Mouse (Mus musculus) central nervous system, embryonic 18 days (tissue): Measurements from ENCODE around the gene Hoxd1. TPM values are rescaled to one million over a fixed set of nuclear protein-coding genes. Genes with fewer than 3 reads are reported as not detected.

Experiments used
- polyA plus RNA-seq: library from polyadenylated mRNA; depleted of rRNA; stranded (reverse); fragments of >200 nt; gene quantifications from 2 replicates; pipeline ENCODE4 v1.2.3, GENCODE M21; 2012; rRNA removed

Gene Hoxd1
- polyA plus RNA-seq: 0.66 TPM in 1 of 2 replicates, not detected in the other

DNA sequence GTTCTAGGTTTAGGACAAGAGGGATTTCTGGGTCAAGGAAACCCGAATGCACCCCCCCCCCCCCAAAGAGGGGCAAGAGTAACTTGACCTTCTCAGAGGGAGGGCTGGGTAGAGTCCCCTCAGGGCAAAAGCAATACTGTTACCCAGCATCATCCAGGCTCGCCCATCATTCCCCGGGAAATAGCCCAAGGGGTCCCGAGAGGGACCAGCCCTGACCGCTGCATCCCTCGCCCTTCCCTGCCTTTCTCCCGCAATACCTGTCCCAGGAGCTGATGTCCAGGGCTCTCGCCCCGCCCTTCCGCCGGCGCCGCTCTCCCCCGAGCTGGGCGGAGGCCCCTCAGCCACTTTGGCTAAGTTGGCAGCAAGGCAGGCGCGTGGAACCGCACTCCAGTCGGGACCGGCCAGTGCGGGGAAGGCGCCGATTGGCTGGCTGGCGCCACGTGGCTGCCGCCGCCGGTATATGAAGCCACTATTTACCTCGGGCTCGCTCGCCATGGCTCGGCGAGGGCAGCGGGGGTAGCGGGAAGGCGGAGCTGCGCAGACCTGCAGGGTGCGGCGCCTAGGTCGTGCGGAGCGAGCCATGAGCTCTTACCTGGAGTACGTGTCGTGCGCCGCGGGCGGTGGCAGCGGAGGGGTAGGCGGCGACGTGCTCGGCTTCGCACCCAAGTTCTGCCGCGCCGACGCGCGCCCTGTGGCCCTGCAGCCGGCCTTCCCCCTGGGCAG is at the start of gene Hoxd1:
Gene Hoxd1, plus strand, starts transcription at position 459 of the 723 bp plus-strand sequence.

DNA sequence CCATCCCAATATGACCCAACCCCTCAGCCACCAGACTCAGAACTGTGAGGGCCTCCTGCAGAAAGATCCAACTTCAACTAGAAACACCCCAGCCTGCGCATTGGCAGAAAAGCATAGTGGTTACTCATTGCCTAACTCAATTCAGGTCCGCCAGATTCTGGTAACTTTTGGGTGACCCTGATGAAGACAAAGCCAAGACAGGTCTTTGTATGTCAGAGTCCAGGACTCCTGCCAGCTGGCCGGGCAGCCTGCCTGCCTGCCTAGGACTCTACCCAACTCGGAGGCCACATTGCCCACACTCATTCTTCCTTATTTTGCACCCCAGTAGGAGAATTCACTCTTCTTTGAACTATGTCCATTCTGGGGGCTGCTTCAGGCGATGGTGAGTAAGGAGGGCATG is 36.2 kb upstream of the Hoxd1 start, which contains the start of gene Gm28230:
Gene Gm28230, plus strand, starts transcription at position 178 of the 400 bp plus-strand sequence.

Other genes with a start within 250 kb of the Hoxd1 start
- 29.8 and 32.9 TPM in 2 replicates for gene Lnpk, start 183.5 kb upstream of the Hoxd1 start, polyA plus RNA-seq
- gene Evx2, start 103.4 kb upstream of the Hoxd1 start, polyA plus RNA-seq: 0.80 and 0.93 TPM in 2 replicates
- 0.05 and 0.08 TPM in 2 replicates for gene Hoxd13, start 94.7 kb upstream of the Hoxd1 start, polyA plus RNA-seq
- gene Hoxd12, start 88.0 kb upstream of the Hoxd1 start, polyA plus RNA-seq: not detected in 2 replicates
- gene Hoxd11, start 83.4 kb upstream of the Hoxd1 start, polyA plus RNA-seq: not detected in 2 replicates
- not detected in 2 replicates for gene Hoxd10, start 71.1 kb upstream of the Hoxd1 start, polyA plus RNA-seq
- 0.04 TPM in 1 of 2 replicates, not detected in the other for gene Hoxd9, start 65.3 kb upstream of the Hoxd1 start, polyA plus RNA-seq
- 0.12 and 0.19 TPM in 2 replicates for gene Hoxd8, start 58.4 kb upstream of the Hoxd1 start, polyA plus RNA-seq
- gene Hoxd3, start 51.1 kb upstream of the Hoxd1 start, polyA plus RNA-seq: 0.05 and 2.5 TPM in 2 replicates
- 0.23 and 0.33 TPM in 2 replicates for gene Hoxd4, start 51.1 kb upstream of the Hoxd1 start, polyA plus RNA-seq
- 0.04 TPM in 1 of 2 replicates, not detected in the other for gene Gm28230, start 36.3 kb upstream of the Hoxd1 start, polyA plus RNA-seq
- 88.3 and 101 TPM in 2 replicates for gene Mtx2, start 62.8 kb downstream of the Hoxd1 start, polyA plus RNA-seq